Mouse (Mus musculus) heart, embryonic 14.5 days (tissue): ENCODE measurements at regions not wholly inside any gene's neighbourhood (a gene's known extent, or its start where the extent isn't known, plus 50 kb on each side); places are given as distances from the start of the nearest gene placed in this dataset.

ENCODE experiments used
- ATAC-seq: fragments of 200-750 bp; cut with Nextera tagmentation; 2 replicates; pipeline ENCODE4 v1.8.0; 2017; ENCODE audit warnings: low read depth, moderate TSS enrichment; ENCODE audit not compliant: insufficient number of reproducible peaks, insufficient read depth, low FRiP score
- H3K27ac ChIP-seq, 2 experiments: fragments of 200-500 bp in 1 of 2; fragments of 300-500 bp in 1 of 2; sonication (generic) in 1 of 2; replicated peaks in 1 of 2; 2 replicates each; pipeline ENCODE4 v1.5.1; 2012 to 2014; ENCODE audit warnings: low read depth in 2 of 2, low read length in 2 of 2, control low read depth in 1 of 2, mild to moderate bottlenecking in 1 of 2, mixed read lengths in 1 of 2; ENCODE audit not compliant: control insufficient read depth in 1 of 2, insufficient read depth in 1 of 2
- H3K27me3 ChIP-seq: fragments of 300-500 bp; sonication (generic); 2 replicates; pipeline ENCODE4 v1.6.1; 2014; ENCODE audit warnings: mild to moderate bottlenecking, low read length, control low read depth; ENCODE audit not compliant: control insufficient read depth, insufficient read depth
- H3K36me3 ChIP-seq: fragments of 300-500 bp; sonication (generic); 2 replicates; pipeline ENCODE4 v1.6.1; 2014; ENCODE audit warnings: mild to moderate bottlenecking, control low read depth, low read length, mixed read lengths; ENCODE audit not compliant: control insufficient read depth, insufficient read depth
- H3K4me1 ChIP-seq, 2 experiments: fragments of 200-500 bp in 1 of 2; fragments of 300-500 bp in 1 of 2; sonication (generic) in 1 of 2; 2 replicates each; pipeline ENCODE4 v1.6.1; 2012 to 2014; ENCODE audit warnings: low read length in 2 of 2, control low read depth in 1 of 2, mixed read lengths in 1 of 2; ENCODE audit not compliant: control insufficient read depth in 2 of 2, insufficient read depth in 2 of 2
- H3K4me2 ChIP-seq: fragments of 300-500 bp; sonication (generic); 2 replicates; pipeline ENCODE4 v1.6.1; 2014; ENCODE audit warnings: mild to moderate bottlenecking, low read length
- H3K4me3 ChIP-seq, 2 experiments: fragments of 200-500 bp in 1 of 2; fragments of 300-500 bp in 1 of 2; sonication (generic) in 1 of 2; 2 replicates each; pipeline ENCODE4 v1.5.1; 2012 to 2014; ENCODE audit warnings: low read length in 2 of 2, mild to moderate bottlenecking in 2 of 2, control low read depth in 1 of 2, low read depth in 1 of 2, moderate library complexity in 1 of 2; ENCODE audit not compliant: control insufficient read depth in 1 of 2, insufficient read depth in 1 of 2
- H3K9ac ChIP-seq: fragments of 300-500 bp; sonication (generic); 2 replicates; pipeline ENCODE4 v1.6.1; 2014; ENCODE audit warnings: mild to moderate bottlenecking, low read length
- H3K9me3 ChIP-seq: fragments of 300-500 bp; sonication (generic); 2 replicates; pipeline ENCODE4 v1.6.1; 2016; ENCODE audit warnings: low read length, control low read depth; ENCODE audit not compliant: control insufficient read depth
- WGBS: fragments of 180-500 bp; shearing (Covaris S2); extraction: QIAGEN DNeasy Blood & Tissue Kit; methylation state at CpG from one replicate; pipeline ENCODE4 v1.1.7; 2014; 5-methylcytosine and 5-hydroxymethylcytosine counted together

- Histone ChIP-seq H3K36me3 (no peaks in the 10 kb centered on the region), H3K4me1 (no peaks in the 10 kb centered on the region; a peak in 1 of 4 replicates), H3K9ac (no peak overlapping the region), H3K4me2 (no peak overlapping the region), H3K27ac (no peak overlapping the region), H3K9me3 (no peaks in the 10 kb centered on the region), H3K4me3 (no peak overlapping the region), H3K27me3 (peaks cover 3% of the 10 kb centered on the region; the same call in 1 of the 2 replicates)
- 75% methylated on average over 4 of the region's 4 CpGs for WGBS
- ATAC-seq = no peak
Observed at GRCm38 (mm10) chr6:73370901-73371300, 98.6 kb downstream of the 4931417E11Rik start.

- no peak for ATAC-seq
Observed at GRCm38 (mm10) chr6:73368836-73369141, 100.7 kb downstream of the 4931417E11Rik start.

GRCm38 (mm10) chr6:73368047-73368835 is 101.2 kb downstream of the 4931417E11Rik start:
- no peaks in the 10 kb centered on the region; a peak in 1 of 4 replicates for H3K4me1 ChIP-seq
- H3K9ac ChIP-seq = no peak overlapping the region
- H3K4me3 ChIP-seq = peak overlapping the region in 1 of 2 experiments; percentile 9; a peak in 2 of 4 replicates
- no peaks in the 10 kb centered on the region for H3K36me3 ChIP-seq
- no peak; the same call in 1 of the 2 replicates for ATAC-seq
- peak overlapping the region; percentile 51 for H3K4me2 ChIP-seq
- H3K9me3 ChIP-seq = no peaks in the 10 kb centered on the region
- peaks cover 3% of the 10 kb centered on the region; the same call in 1 of the 2 replicates for H3K27me3 ChIP-seq
- WGBS = 10% methylated on average over 21 of the region's 21 CpGs
- no peak overlapping the region for H3K27ac ChIP-seq

More at GRCm38 (mm10) chr6:73368836-73369141, 100.7 kb downstream of the 4931417E11Rik start:
- Histone ChIP-seq H3K27me3 (peaks cover 3% of the 10 kb centered on the region; the same call in 1 of the 2 replicates), H3K9me3 (no peaks in the 10 kb centered on the region), H3K9ac (no peak overlapping the region), H3K4me1 (no peaks in the 10 kb centered on the region; a peak in 1 of 4 replicates), H3K4me2 (peak overlapping the region; percentile 51), H3K36me3 (no peaks in the 10 kb centered on the region), H3K27ac (no peak overlapping the region), H3K4me3 (0 out of 4 replicates have a peak overlapping the region, but pooled peaks of 1 of the 2 experiments have one; percentile 9)
- WGBS = 25% methylated on average over 6 of the region's 6 CpGs

- H3K27ac ChIP-seq = no peak overlapping the region
- WGBS = 3% methylated on average over 5 of the region's 5 CpGs
- H3K36me3 ChIP-seq = no peaks in the 10 kb centered on the region
- peaks cover 3% of the 10 kb centered on the region; the same call in 1 of the 2 replicates for H3K27me3 ChIP-seq
- peak overlapping the region in 1 of 2 experiments; percentile 9; a peak in 1 of 4 replicates for H3K4me3 ChIP-seq
- no peaks in the 10 kb centered on the region; a peak in 1 of 4 replicates for H3K4me1 ChIP-seq
- H3K9ac ChIP-seq = no peak overlapping the region
- ATAC-seq = no peak
- peak overlapping the region; percentile 51 for H3K4me2 ChIP-seq
- no peaks in the 10 kb centered on the region for H3K9me3 ChIP-seq
Observed at GRCm38 (mm10) chr6:73367616-73368015, 101.9 kb downstream of the 4931417E11Rik start.

- Histone ChIP-seq H3K4me1 (no peaks in the 10 kb centered on the region; a peak in 1 of 4 replicates), H3K27ac (no peak overlapping the region), H3K36me3 (no peaks in the 10 kb centered on the region), H3K9ac (no peak overlapping the region), H3K9me3 (no peaks in the 10 kb centered on the region), H3K4me3 (no peak overlapping the region), H3K27me3 (peaks cover 3% of the 10 kb centered on the region; the same call in 1 of the 2 replicates), H3K4me2 (no peak overlapping the region)
- ATAC-seq = no peak
- 74% methylated on average over 2 of the region's 2 CpGs for WGBS
Observed at GRCm38 (mm10) chr6:73366626-73367025, 102.8 kb downstream of the 4931417E11Rik start.

GRCm38 (mm10) chr6:73365306-73365705 is 104.2 kb downstream of the 4931417E11Rik start:
- Histone ChIP-seq H3K9me3 (no peaks in the 10 kb centered on the region), H3K9ac (no peak overlapping the region), H3K27me3 (peaks cover 3% of the 10 kb centered on the region; the same call in 1 of the 2 replicates), H3K36me3 (no peaks in the 10 kb centered on the region), H3K27ac (no peak overlapping the region), H3K4me3 (no peak overlapping the region), H3K4me2 (no peak overlapping the region), H3K4me1 (no peaks in the 10 kb centered on the region; a peak in 1 of 4 replicates)
- ATAC-seq = no peak
- WGBS = 75% methylated on average over 9 of the region's 9 CpGs

- H3K27ac ChIP-seq = no peak overlapping the region
- H3K9ac ChIP-seq = no peak overlapping the region
- WGBS = 55% methylated on average over 6 of the region's 6 CpGs
- no peak overlapping the region for H3K4me2 ChIP-seq
- ATAC-seq = no peak
- no peaks in the 10 kb centered on the region for H3K9me3 ChIP-seq
- no peak overlapping the region for H3K4me3 ChIP-seq
- no peaks in the 10 kb centered on the region for H3K36me3 ChIP-seq
- H3K4me1 ChIP-seq = no peaks in the 10 kb centered on the region
- H3K27me3 ChIP-seq = no peaks in the 10 kb centered on the region
Observed at GRCm38 (mm10) chr6:73334995-73335394, 86.8 kb downstream of the Suclg1 start.
